Mouse (Mus musculus) frontal cortex, adult (tissue): ENCODE measurements at regions not wholly inside any gene's neighbourhood (a gene's known extent, or its start where the extent isn't known, plus 50 kb on each side); places are given as distances from the start of the nearest gene placed in this dataset.
"Not testable (repeated sequence)": the region's sequence is repeated elsewhere in the genome, so short reads cannot be mapped to it uniquely, and the experiment has no call there.

Source experiments
- ATAC-seq: cut with Nextera tagmentation; 2 replicates; pipeline ENCODE4 v1.9.2; 2017; ENCODE audit warnings: mild to moderate bottlenecking, moderate library complexity, mixed read lengths; ENCODE audit not compliant: low TSS enrichment

GRCm38 (mm10) chr16:50779030-50779784, 188.3 kb upstream of the Ccdc54 start:
- ATAC-seq, result no peak

- ATAC-seq, result not testable (repeated sequence)
Observed at GRCm38 (mm10) chr16:50774699-50775098, 183.7 kb upstream of the Ccdc54 start.

DNA sequence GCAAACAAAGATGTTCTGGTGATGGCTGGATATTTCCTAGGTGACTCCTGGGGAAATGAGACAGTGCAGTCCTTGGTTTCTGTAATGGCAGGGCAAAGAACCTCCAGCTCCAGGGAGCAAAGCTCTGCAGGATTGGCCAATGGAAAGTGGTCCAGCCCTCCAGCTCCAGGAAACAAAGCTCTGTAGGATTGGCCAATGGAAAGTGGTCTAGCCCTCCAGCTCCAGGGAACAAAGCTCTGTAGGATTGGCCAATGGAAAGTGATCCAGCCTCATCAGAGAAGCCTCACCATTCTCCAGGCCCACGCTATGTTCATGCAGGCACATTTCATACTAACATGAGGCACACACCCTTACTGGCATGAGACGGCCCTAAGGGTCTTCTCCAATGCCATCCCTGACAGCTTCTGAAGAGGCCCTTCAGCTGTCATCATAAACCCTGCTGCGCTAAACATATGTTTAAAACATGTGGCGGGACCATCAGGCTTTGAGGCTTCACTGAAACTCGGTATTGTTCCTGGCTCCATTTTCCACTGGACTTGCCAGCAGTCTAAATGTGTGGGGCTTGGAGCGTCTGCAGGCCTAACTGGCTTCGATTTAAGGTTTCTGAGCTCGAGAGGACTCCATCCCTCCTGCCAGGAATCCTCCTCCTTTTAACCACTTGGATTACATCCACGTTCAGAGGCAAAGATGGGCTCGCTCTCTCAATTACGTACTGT, 175.3 kb upstream of the Ccdc54 start:
- ATAC-seq, result 0 out of 2 replicates have a peak, but pooled peaks have one; percentile 20

GRCm38 (mm10) chr16:50762096-50762495, 171.1 kb upstream of the Ccdc54 start:
- ATAC-seq, result no peak

- ATAC-seq, result no peak
Observed at GRCm38 (mm10) chr16:50759979-50760378, 169.0 kb upstream of the Ccdc54 start.

DNA sequence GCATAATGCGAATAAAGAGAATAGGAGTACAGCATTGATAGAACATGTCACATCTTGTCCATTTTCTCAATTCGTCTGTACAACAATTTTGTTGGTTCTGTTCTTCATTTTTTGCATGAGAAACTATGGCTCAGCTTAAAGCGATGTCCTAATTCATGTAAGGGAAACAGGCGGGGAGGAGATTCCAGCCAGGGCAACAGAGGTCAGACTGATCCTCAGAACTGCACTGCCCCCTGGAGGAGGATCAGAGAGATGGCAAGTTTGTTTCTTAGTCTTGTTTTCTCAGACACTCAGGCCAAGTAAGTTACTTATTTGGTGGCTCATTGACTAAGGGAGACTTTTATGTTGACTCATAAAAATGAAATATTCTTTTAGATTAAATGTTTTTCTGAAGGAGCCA, 165.7 kb upstream of the Ccdc54 start:
- ATAC-seq, result no peak

DNA sequence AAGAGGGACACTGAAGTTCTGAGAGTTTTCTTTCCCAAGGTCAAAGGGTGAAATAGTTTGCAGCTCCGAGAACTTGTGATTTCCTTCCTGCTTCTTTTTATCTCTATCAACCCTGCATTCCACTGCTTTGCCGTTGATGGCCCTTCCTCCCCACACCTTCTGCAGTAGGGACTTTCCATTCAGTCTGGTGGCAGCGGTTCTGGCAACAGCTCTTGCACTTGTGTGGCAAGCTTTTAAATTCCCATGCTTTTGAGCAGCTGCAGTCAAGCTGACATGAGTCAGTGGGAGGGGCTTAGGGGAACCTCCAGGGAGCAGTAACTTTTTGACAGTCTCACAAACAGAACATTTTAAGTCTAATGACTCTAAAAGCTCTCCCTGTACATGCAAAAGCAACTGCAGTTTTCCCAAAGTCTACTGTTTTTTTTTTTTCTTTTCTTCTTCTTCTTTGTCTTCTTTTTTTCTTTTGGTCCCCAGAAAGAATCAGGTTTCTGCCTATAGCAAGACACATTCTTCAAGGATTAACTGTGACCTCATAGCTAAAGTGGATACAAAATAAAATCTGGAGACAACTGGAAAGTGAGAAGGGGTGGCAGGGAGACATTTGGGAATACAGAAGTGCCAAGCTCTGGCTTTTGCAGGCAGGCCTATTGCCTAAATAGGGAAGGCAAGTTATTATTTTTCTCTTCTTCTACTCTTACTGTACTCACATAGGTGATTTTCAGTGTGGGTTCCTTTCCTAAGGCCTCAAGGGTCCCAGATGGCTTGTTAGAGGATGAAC, 162.8 kb upstream of the Ccdc54 start:
- no peak for ATAC-seq

DNA sequence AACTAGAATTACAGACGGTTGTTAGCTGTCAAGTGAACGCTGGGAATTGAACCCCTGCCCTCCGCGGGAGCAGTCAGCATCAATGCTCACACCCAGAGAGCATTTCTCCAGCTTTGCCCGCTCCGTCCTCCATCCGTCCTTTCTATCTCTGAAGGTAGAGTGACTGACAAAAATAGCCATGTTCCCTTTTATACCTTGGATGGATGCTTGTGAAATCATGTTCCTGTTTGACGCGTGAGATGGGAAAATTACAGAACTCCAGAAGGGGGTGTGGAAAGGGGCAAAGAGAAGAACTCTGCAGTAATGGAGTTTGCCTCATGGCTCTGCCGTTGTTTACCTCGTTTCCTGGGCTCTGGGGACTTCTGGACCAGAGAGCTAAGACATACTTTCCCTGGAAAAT, 162.1 kb upstream of the Ccdc54 start:
- no peak for ATAC-seq

DNA sequence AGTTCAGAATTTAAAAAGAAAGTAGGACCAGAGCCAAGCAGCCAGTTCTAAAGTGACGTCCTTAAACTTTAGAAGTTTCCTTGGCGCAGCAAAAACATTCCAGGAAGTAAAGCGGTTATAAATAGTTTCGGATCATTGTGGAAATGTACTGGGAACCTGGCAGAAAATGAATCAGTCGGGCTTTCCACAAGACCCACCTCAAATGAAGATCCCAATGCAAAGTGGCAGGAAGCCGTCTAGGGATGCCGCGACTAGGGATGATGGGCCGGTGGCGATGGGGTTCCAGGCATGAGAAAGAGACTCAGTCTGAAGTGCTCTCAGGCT, 161.3 kb upstream of the Ccdc54 start:
- ATAC-seq, result peak; percentile 16; the same call in 1 of the 2 replicates

- ATAC-seq, result no peak
Observed at GRCm38 (mm10) chr16:50751495-50752276, 160.7 kb upstream of the Ccdc54 start.

DNA sequence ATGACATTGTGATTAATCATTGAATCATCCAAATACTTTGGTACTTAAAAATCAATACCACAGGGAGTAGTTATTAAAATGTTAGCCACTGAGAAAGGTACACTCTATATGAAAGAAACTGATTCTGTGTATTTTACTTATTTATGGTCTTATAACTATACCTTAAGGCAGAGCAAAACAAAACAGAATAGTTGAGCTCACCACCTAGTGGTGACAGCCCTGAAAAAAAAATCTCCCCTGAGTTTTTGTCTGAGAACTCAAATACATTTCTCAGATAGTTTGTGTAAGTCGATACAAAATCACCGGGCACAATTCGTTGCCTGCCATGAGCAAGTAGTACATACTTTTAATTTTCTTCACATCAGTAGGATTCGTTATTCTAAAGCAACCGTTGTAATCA, 156.7 kb upstream of the Ccdc54 start:
- ATAC-seq, result no peak

GRCm38 (mm10) chr16:50745723-50746122, 154.8 kb upstream of the Ccdc54 start:
- ATAC-seq, result no peak

DNA sequence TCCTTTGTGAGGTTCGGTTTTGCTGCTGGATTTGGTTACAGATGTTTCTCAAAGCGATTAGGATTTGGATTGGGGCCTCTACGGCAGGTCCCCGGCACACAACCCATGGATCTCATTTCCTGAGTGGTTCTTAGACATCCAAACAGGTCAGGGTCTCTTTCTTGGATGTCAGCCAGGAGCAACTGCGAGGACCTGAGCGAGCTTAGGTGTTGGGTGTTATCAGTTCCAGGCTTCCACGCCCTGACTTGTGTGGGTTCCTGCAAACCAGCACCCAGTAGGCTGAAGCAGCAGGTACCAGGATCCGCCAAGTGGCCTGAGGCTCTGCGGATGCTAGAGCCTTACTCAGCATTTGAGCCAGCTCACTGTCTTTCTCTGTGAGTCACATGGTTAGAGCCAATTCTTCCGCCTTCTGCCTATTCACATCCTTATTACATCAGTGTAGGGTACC, 146.5 kb upstream of the Ccdc54 start:
- no peak for ATAC-seq

GRCm38 (mm10) chr16:50736151-50737047, 145.4 kb upstream of the Ccdc54 start:
- ATAC-seq, result peak; percentile 82

GRCm38 (mm10) chr16:50733359-50733758, 142.4 kb upstream of the Ccdc54 start:
- ATAC-seq, result no peak

GRCm38 (mm10) chr16:50732082-50733006, 141.4 kb upstream of the Ccdc54 start:
- ATAC-seq, result peak; percentile 92

DNA sequence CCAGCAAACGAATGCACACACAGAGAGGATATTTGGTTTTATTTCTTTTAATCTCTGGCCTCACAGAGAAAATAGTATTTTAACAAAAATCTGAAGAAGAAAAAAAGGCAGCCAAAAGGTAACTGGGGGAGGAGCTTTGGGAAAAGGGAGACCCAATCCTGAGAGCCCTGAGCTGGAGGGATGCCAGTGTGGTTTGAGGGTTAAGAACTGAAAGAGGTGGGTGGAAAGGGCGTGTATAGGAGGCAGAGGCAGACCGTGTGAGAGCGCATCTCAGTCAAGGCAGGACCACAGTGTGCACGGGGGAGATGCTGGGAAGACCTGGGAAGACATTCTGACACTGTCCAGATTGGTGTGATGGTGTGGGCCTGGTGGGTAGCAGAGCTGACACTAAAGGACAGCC, 138.4 kb upstream of the Ccdc54 start:
- no peak for ATAC-seq

- ATAC-seq, result no peak
Observed at GRCm38 (mm10) chr16:50723144-50723543, 132.2 kb upstream of the Ccdc54 start.

DNA sequence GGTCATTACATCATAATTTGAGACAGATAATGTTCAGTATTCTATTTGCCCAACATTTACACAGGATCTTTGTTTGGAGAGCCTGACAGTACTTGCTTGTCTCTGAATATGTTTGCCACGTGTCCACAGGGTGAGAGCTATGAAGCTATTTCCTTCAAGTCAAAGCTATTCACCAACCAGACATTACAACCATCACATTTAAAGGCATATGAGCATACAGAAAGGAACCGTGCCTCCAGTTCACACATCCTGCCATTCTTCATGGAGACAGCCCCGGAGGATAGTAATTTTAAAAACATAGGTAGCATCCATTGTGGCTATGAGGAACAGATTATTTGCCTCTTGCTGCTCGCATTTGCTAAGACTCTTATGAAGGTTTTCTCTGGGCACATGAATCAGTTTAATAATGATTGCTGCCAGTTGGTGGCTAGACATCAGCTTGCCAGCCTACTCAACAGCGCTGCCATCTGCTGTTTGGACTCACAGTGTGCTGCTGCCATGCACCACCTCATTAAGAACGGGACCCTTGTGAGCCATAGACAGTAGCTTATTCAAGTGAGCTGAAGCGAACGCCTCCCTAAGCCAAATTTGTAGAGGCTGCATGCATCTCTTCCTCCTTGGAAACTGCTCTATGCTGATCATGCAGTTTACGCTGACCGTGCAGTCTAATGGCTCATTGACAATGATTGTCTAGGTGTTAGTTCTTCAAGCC, 126.5 kb upstream of the Ccdc54 start:
- ATAC-seq, result peak; percentile 97
